Mouse (Mus musculus) liver, embryonic 14.5 days (tissue): ENCODE data around the gene Tdp1.

ENCODE experiments used
- CTCF ChIP-seq: IDR thresholded peaks from 2 replicates; pipeline ENCODE4 v1.5.1; 2016; ENCODE audit warnings: antibody characterized with exemption, low read depth, control low read depth
- EP300 ChIP-seq: IDR thresholded peaks from 2 replicates; pipeline ENCODE4 v1.6.1; 2016; ENCODE audit warnings: antibody characterized with exemption, low read depth

DNA sequence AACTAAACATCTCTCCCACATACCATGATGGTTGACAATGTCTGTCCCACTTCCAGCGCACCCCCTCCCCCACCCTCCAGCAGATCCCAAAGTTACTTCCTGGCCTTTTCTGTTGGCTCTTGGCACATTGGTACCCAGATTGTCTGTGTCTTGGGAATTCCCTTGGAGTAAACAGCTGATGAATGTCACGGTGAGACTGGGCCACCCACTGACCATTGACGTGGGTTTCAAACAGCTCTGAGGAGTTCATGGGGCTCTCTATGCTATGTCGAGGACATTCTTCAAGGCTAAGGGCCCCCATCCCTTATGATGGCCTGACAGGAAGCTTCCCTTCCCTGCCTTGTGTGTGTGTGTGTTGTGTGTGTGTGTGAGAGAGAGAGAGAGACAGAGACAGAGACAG lies 85.6 kb downstream of the Tdp1 start:
- no peak for TF ChIP-seq CTCF
- TF ChIP-seq EP300 = no peak
